Mouse (Mus musculus): ENCODE data around the gene BC030870.

BC030870 gene

GRCm38 (mm10) chr8:65074733-65075132 lies 54.6 kb downstream of the BC030870 start, which contains the start of gene Gm10663:
Gene Gm10663 (plus strand): TSS chr8:65075033.
- no peak for DNase-seq

- no peak for DNase-seq
These were observed 58.4 kb downstream of the BC030870 start for GRCm38 (mm10) chr8:65070996-65071395.

- DNase-seq, result no peak
These were observed 60.9 kb downstream of the BC030870 start for GRCm38 (mm10) chr8:65068473-65068819.

- no peak for DNase-seq
These were observed 61.5 kb downstream of the BC030870 start for GRCm38 (mm10) chr8:65067694-65068472.

- DNase-seq, result no peak
These were observed 62.3 kb downstream of the BC030870 start for GRCm38 (mm10) chr8:65067031-65067430.

GRCm38 (mm10) chr8:65065622-65066021 lies 63.7 kb downstream of the BC030870 start:
- no peak for DNase-seq

- DNase-seq, result no peak
These were observed 65.3 kb downstream of the BC030870 start for GRCm38 (mm10) chr8:65064071-65064470.

- DNase-seq, result no peak
These were observed 67.2 kb downstream of the BC030870 start for GRCm38 (mm10) chr8:65062195-65062594.

- DNase-seq, result no peak
These were observed 72.6 kb downstream of the BC030870 start for GRCm38 (mm10) chr8:65056722-65057121.

GRCm38 (mm10) chr8:65053968-65054367 lies 75.4 kb downstream of the BC030870 start:
- no peak for DNase-seq

- no peak for DNase-seq
These were observed 75.8 kb downstream of the BC030870 start for GRCm38 (mm10) chr8:65053554-65053953.

- DNase-seq, result no peak
These were observed 81.6 kb downstream of the BC030870 start for GRCm38 (mm10) chr8:65047801-65048200.

- DNase-seq, result no peak
These were observed 82.2 kb downstream of the BC030870 start for GRCm38 (mm10) chr8:65047193-65047592.

- no peak for DNase-seq
These were observed 82.8 kb downstream of the BC030870 start for GRCm38 (mm10) chr8:65046565-65046964.

- DNase-seq, result peak; percentile 61 to 70
These were observed 92.2 kb downstream of the BC030870 start, which contains the start of gene Apela for GRCm38 (mm10) chr8:65037117-65037533. Gene Apela (minus strand): TSS chr8:65037336.

Data from kidney, postnatal 36 days (tissue).